Mouse (Mus musculus) lung, postnatal 0 days (tissue): ENCODE data around the gene Catsper2. TPM values are rescaled to one million over a fixed set of nuclear protein-coding genes. Genes with fewer than 3 reads are reported as not detected.
A peak's percentile ranks its signal among the peaks of the same experiment; 100 is the strongest.

ENCODE experiments used
- ATAC-seq: fragments of 200-750 bp; cut with Nextera tagmentation; 2 replicates; pipeline ENCODE4 v1.8.0; 2017; ENCODE audit warnings: moderate library complexity
- DNase-seq: peaks from one replicate; pipeline ENCODE4 v3.0.0-alpha.2; 2016; ENCODE audit warnings: low spot score
- H3K27ac ChIP-seq: fragments of 300-500 bp; sonication (generic); 2 replicates; pipeline ENCODE4 v1.5.1; 2014; ENCODE audit warnings: antibody characterized with exemption, mild to moderate bottlenecking, low read length, mixed read lengths
- H3K27me3 ChIP-seq: fragments of 300-500 bp; sonication (generic); replicated peaks from 2 replicates; pipeline ENCODE4 v1.6.1; 2014; ENCODE audit warnings: low read length, mixed read lengths; ENCODE audit not compliant: insufficient read depth
- H3K36me3 ChIP-seq: fragments of 300-500 bp; sonication (generic); 2 replicates; pipeline ENCODE4 v1.6.1; 2014; ENCODE audit warnings: low read length, mixed read lengths; ENCODE audit not compliant: insufficient read depth
- H3K4me1 ChIP-seq: fragments of 300-500 bp; sonication (generic); 2 replicates; pipeline ENCODE4 v1.6.1; 2014; ENCODE audit warnings: antibody characterized with exemption, low read depth, low read length, mixed read lengths; ENCODE audit not compliant: insufficient read depth
- H3K4me2 ChIP-seq: fragments of 300-500 bp; sonication (generic); replicated peaks from 2 replicates; pipeline ENCODE4 v1.6.1; 2014; ENCODE audit warnings: low read depth, mild to moderate bottlenecking, low read length, moderate library complexity, mixed read lengths
- H3K4me3 ChIP-seq: fragments of 300-500 bp; sonication (generic); 2 replicates; pipeline ENCODE4 v1.5.1; 2014; ENCODE audit warnings: low read depth, low read length
- H3K9ac ChIP-seq: fragments of 300-500 bp; sonication (generic); replicated peaks from 2 replicates; pipeline ENCODE4 v1.6.1; 2014; ENCODE audit warnings: low read depth, mild to moderate bottlenecking
- H3K9me3 ChIP-seq: fragments of 300-500 bp; sonication (generic); 2 replicates; pipeline ENCODE4 v1.6.1; 2016; ENCODE audit warnings: low read length, mixed read lengths
- CTCF ChIP-seq: IDR thresholded peaks from 2 replicates; pipeline ENCODE4 v1.5.1; 2016; ENCODE audit warnings: antibody characterized with exemption, mild to moderate bottlenecking
- EP300 ChIP-seq: IDR thresholded peaks from 2 replicates; pipeline ENCODE4 v1.6.1; 2016; ENCODE audit warnings: antibody characterized with exemption, mild to moderate bottlenecking, control low read depth
- WGBS: fragments of 180-500 bp; shearing (Covaris S2); extraction: QIAGEN DNeasy Blood & Tissue Kit; methylation state at CpG from one replicate; pipeline ENCODE4 v1.1.7; 2014; 5-methylcytosine and 5-hydroxymethylcytosine counted together
- polyA plus RNA-seq: library from polyadenylated mRNA; unstranded; fragments of >200 nt; fragmentation: Nextera tagmentation; extraction: Ambion mirVana; gene quantifications from 2 replicates; pipeline ENCODE4 v1.2.1, GENCODE M21; 2015

Gene Catsper2
- polyA plus RNA-seq, 1 experiment from 2014 or later, result 1.8 TPM

DNA sequence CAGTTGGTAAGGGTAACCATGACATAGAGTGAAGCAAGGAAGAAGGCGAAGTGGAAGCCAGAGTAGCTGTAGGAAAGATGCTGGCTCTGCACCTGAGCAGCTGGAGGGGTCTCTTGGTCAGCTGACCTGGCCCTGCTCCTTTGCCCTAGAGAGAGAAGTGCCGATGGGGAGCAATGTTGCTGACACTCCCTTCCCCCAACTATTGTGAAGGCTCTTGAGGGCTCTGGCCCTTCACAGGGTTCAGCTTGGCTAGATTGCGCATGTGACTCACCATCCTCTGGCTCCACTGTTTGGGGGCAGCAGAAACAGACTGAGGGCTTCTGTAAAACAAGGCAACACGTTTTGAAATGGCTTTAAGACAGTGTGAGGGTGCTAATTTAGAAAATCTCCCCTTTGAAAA, 38.8 kb upstream of the Catsper2 start:
- Histone ChIP-seq H3K27ac (no peak overlapping the region), H3K9me3 (no peaks in the 10 kb centered on the region), H3K27me3 (no peaks in the 10 kb centered on the region), H3K4me3 (no peak overlapping the region), H3K9ac (no peak overlapping the region), H3K4me1 (peaks cover 6% of the 10 kb centered on the region; the same call in 1 of the 2 replicates), H3K4me2 (no peak overlapping the region), H3K36me3 (no peaks in the 10 kb centered on the region; the same call in 1 of the 2 replicates)
- TF ChIP-seq EP300, result no peak
- TF ChIP-seq CTCF, result no peak
- ATAC-seq, result no peak
- no peak for DNase-seq
- WGBS, result 65% methylated on average over 4 of the region's 4 CpGs

- 0% methylated on average over 7 of the region's 7 CpGs for WGBS
- no peaks in the 10 kb centered on the region for H3K9me3 ChIP-seq
- TF ChIP-seq EP300 (no peak), CTCF (peak; percentile 22)
- 0 out of 2 replicates have a peak, but pooled peaks cover 2% of the 10 kb centered on the region for H3K4me1 ChIP-seq
- H3K4me2 ChIP-seq, result peak overlapping the region; percentile 73
- peak overlapping the region; percentile 99 for H3K4me3 ChIP-seq
- peak; percentile 75 for DNase-seq
- H3K9ac ChIP-seq, result peak overlapping the region; percentile 98
- ATAC-seq, result no peak; the same call in 1 of the 2 replicates
- peak overlapping the region; percentile 98 for H3K27ac ChIP-seq
- H3K36me3 ChIP-seq, result no peaks in the 10 kb centered on the region; the same call in 1 of the 2 replicates
- H3K27me3 ChIP-seq, result no peaks in the 10 kb centered on the region
These were observed 36.5 kb upstream of the Catsper2 start for GRCm38 (mm10) chr2:121450093-121450492.

DNA sequence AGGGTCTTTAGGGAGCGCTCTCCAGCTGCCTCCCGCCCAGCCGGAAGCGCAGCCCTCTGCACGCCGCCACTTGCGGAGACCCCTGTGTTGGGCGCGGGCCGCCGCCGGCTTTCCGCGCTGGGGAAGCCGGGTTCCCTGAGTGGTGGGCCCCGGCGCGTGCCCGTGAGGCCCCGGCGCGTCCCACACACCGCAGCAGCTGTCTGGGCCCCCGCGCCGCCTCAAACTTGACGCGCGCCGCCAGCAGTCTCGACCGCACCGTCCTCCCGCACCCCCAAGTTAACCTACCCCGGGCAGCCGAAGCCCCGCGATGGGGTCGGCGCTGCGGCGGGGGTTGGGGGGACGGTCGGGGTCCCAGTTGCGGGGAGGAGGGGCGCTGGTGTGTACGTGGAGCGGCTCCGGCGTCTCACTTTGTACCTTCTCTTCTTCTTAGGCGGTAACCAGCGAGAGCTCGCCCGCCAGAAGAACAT, 36.0 kb upstream of the Catsper2 start:
- DNase-seq, result no peak
- no peaks in the 10 kb centered on the region for H3K9me3 ChIP-seq
- 2% methylated on average over 39 of the region's 54 CpGs for WGBS
- ATAC-seq, result peak; percentile 10
- H3K9ac ChIP-seq, result peak overlapping the region; percentile 98
- peak overlapping the region; percentile 73 for H3K4me2 ChIP-seq
- TF ChIP-seq CTCF (no peak), EP300 (no peak)
- H3K4me3 ChIP-seq, result peak overlapping the region; percentile 99
- 0 out of 2 replicates have a peak, but pooled peaks cover 2% of the 10 kb centered on the region for H3K4me1 ChIP-seq
- H3K27me3 ChIP-seq, result no peaks in the 10 kb centered on the region
- peak overlapping the region; percentile 98 for H3K27ac ChIP-seq
- H3K36me3 ChIP-seq, result no peaks in the 10 kb centered on the region; the same call in 1 of the 2 replicates

GRCm38 (mm10) chr2:121448739-121449535, 35.3 kb upstream of the Catsper2 start, which contains the start of gene Serf2:
TSS of gene Serf2 (plus strand) at chr2:121449195.
- DNase-seq (peak; percentile 99), ATAC-seq (peak; percentile 97)
- Histone ChIP-seq H3K4me1 (0 out of 2 replicates have a peak, but pooled peaks cover 2% of the 10 kb centered on the region), H3K4me2 (peak within 1 kb of the TSS; percentile 73), H3K4me3 (peak within 1 kb of the TSS; percentile 99), H3K36me3 (no peaks in the 10 kb centered on the region; the same call in 1 of the 2 replicates), H3K9me3 (no peaks in the 10 kb centered on the region), H3K9ac (peak within 1 kb of the TSS; percentile 98), H3K27me3 (no peaks in the 10 kb centered on the region), H3K27ac (peak within 1 kb of the TSS; percentile 98)
- 1% methylated on average over 59 of the region's 74 CpGs for WGBS
- TF ChIP-seq CTCF (no peak), EP300 (no peak)

- H3K4me1 ChIP-seq, result 0 out of 2 replicates have a peak, but pooled peaks cover 2% of the 10 kb centered on the region
- H3K4me3 ChIP-seq, result peak overlapping the region; percentile 39
- ATAC-seq (no peak), DNase-seq (peak; percentile 67)
- H3K9ac ChIP-seq, result peak overlapping the region; percentile 27; the same call in 1 of the 2 replicates
- peak overlapping the region; percentile 58 for H3K4me2 ChIP-seq
- 11% methylated on average over 9 of the region's 9 CpGs for WGBS
- no peaks in the 10 kb centered on the region; the same call in 1 of the 2 replicates for H3K36me3 ChIP-seq
- H3K9me3 ChIP-seq, result no peaks in the 10 kb centered on the region
- H3K27ac ChIP-seq, result peak overlapping the region; percentile 93
- TF ChIP-seq EP300, result no peak
- TF ChIP-seq CTCF, result peak; percentile 58
- H3K27me3 ChIP-seq, result no peaks in the 10 kb centered on the region
These were observed 34.5 kb upstream of the Catsper2 start for GRCm38 (mm10) chr2:121448136-121448535.

- Histone ChIP-seq H3K4me2 (no peak overlapping the region), H3K9me3 (no peaks in the 10 kb centered on the region), H3K27me3 (no peaks in the 10 kb centered on the region), H3K9ac (no peak overlapping the region), H3K36me3 (no peaks in the 10 kb centered on the region), H3K4me1 (peaks cover 11% of the 10 kb centered on the region; the same call in 1 of the 2 replicates), H3K27ac (no peak overlapping the region), H3K4me3 (no peak overlapping the region)
- TF ChIP-seq CTCF (no peak), EP300 (no peak)
- no peak for DNase-seq
- no peak for ATAC-seq
- WGBS, result 79% methylated on average over 3 of the region's 3 CpGs
These were observed 33.4 kb upstream of the Catsper2 start for GRCm38 (mm10) chr2:121447006-121447405.
